Mouse (Mus musculus): ENCODE data around the gene Ppara. TPM values are rescaled to one million over a fixed set of nuclear protein-coding genes. Genes with fewer than 3 reads are reported as not detected.

Gene Ppara
- polyA plus RNA-seq, 1 experiment: 0.25 TPM

- TF ChIP-seq CTCF (IDR thresholded peaks at IDR 0.05; ENCODE audit: borderline replicate concordance, insufficient read depth, low read length) (no peak), POLR2A (IDR thresholded peaks at IDR 0.05; ENCODE audit: low read depth, low read length) (no peak)
- no peak overlapping the region for H3K27ac ChIP-seq (ENCODE audit: insufficient read depth, low read length)
- no peaks in the 10 kb centered on the region for H3K4me1 ChIP-seq (ENCODE audit: control insufficient read depth, insufficient read depth, low read length)
- H3K4me3 ChIP-seq (ENCODE audit: insufficient read depth, low read length): no peak overlapping the region
These were observed 635 bp upstream of the Ppara start for GRCm38 (mm10) chr15:85734148-85734547.

- H3K4me1 ChIP-seq (ENCODE audit: control insufficient read depth, insufficient read depth, low read length): no peaks in the 10 kb centered on the region
- TF ChIP-seq CTCF (IDR thresholded peaks at IDR 0.05; ENCODE audit: borderline replicate concordance, insufficient read depth, low read length): no peak
- TF ChIP-seq POLR2A (IDR thresholded peaks at IDR 0.05; ENCODE audit: low read depth, low read length): peak; percentile 16; the same call in 1 of the 2 replicates
- no peak overlapping the region for H3K27ac ChIP-seq (ENCODE audit: insufficient read depth, low read length)
- H3K4me3 ChIP-seq (ENCODE audit: insufficient read depth, low read length): peak overlapping the region; percentile 60
These were observed 466 bp downstream of the Ppara start for GRCm38 (mm10) chr15:85735063-85735835.

- no peak overlapping the region for H3K27ac ChIP-seq (ENCODE audit: insufficient read depth, low read length)
- no peaks in the 10 kb centered on the region for H3K4me1 ChIP-seq (ENCODE audit: control insufficient read depth, insufficient read depth, low read length)
- TF ChIP-seq POLR2A (IDR thresholded peaks at IDR 0.05; ENCODE audit: low read depth, low read length) (0 out of 2 replicates have a peak, but pooled peaks have one; percentile 2), CTCF (IDR thresholded peaks at IDR 0.05; ENCODE audit: borderline replicate concordance, insufficient read depth, low read length) (no peak)
- peak overlapping the region; percentile 60 for H3K4me3 ChIP-seq (ENCODE audit: insufficient read depth, low read length)
These were observed 1.0 kb downstream of the Ppara start for GRCm38 (mm10) chr15:85735836-85736190.

GRCm38 (mm10) chr15:85736506-85736905 is 1.7 kb downstream of the Ppara start:
- Histone ChIP-seq H3K4me3 (ENCODE audit: insufficient read depth, low read length) (no peak overlapping the region), H3K4me1 (ENCODE audit: control insufficient read depth, insufficient read depth, low read length) (no peaks in the 10 kb centered on the region), H3K27ac (ENCODE audit: insufficient read depth, low read length) (no peak overlapping the region)
- TF ChIP-seq CTCF (IDR thresholded peaks at IDR 0.05; ENCODE audit: borderline replicate concordance, insufficient read depth, low read length) (no peak), POLR2A (IDR thresholded peaks at IDR 0.05; ENCODE audit: low read depth, low read length) (no peak)

- TF ChIP-seq POLR2A (IDR thresholded peaks at IDR 0.05; ENCODE audit: low read depth, low read length): no peak
- TF ChIP-seq CTCF (IDR thresholded peaks at IDR 0.05; ENCODE audit: borderline replicate concordance, insufficient read depth, low read length): no peak
- H3K4me1 ChIP-seq (ENCODE audit: control insufficient read depth, insufficient read depth, low read length): no peaks in the 10 kb centered on the region
- H3K27ac ChIP-seq (ENCODE audit: insufficient read depth, low read length): no peak overlapping the region
These were observed 3.6 kb downstream of the Ppara start for GRCm38 (mm10) chr15:85738416-85738815.

GRCm38 (mm10) chr15:85738939-85739338 is 4.2 kb downstream of the Ppara start:
- H3K4me1 ChIP-seq (ENCODE audit: control insufficient read depth, insufficient read depth, low read length): no peaks in the 10 kb centered on the region
- no peak overlapping the region for H3K27ac ChIP-seq (ENCODE audit: insufficient read depth, low read length)
- TF ChIP-seq CTCF (IDR thresholded peaks at IDR 0.05; ENCODE audit: borderline replicate concordance, insufficient read depth, low read length) (no peak), POLR2A (IDR thresholded peaks at IDR 0.05; ENCODE audit: low read depth, low read length) (no peak)
- no peak overlapping the region for H3K4me3 ChIP-seq (ENCODE audit: insufficient read depth, low read length)

More at GRCm38 (mm10) chr15:85738416-85738815, 3.6 kb downstream of the Ppara start:
- H3K4me3 ChIP-seq (ENCODE audit: insufficient read depth, low read length): no peak overlapping the region

- no peaks in the 10 kb centered on the region for H3K4me1 ChIP-seq (ENCODE audit: control insufficient read depth, insufficient read depth, low read length)
- H3K4me3 ChIP-seq (ENCODE audit: insufficient read depth, low read length): no peak overlapping the region
- TF ChIP-seq POLR2A (IDR thresholded peaks at IDR 0.05; ENCODE audit: low read depth, low read length): no peak
- TF ChIP-seq CTCF (IDR thresholded peaks at IDR 0.05; ENCODE audit: borderline replicate concordance, insufficient read depth, low read length): no peak
- no peak overlapping the region for H3K27ac ChIP-seq (ENCODE audit: insufficient read depth, low read length)
These were observed 7.8 kb downstream of the Ppara start for GRCm38 (mm10) chr15:85742608-85743007.

- H3K4me1 ChIP-seq (ENCODE audit: control insufficient read depth, insufficient read depth, low read length): no peaks in the 10 kb centered on the region
- TF ChIP-seq CTCF (IDR thresholded peaks at IDR 0.05; ENCODE audit: borderline replicate concordance, insufficient read depth, low read length): no peak
- TF ChIP-seq POLR2A (IDR thresholded peaks at IDR 0.05; ENCODE audit: low read depth, low read length): no peak
- no peak overlapping the region for H3K4me3 ChIP-seq (ENCODE audit: insufficient read depth, low read length)
- no peak overlapping the region for H3K27ac ChIP-seq (ENCODE audit: insufficient read depth, low read length)
These were observed 9.2 kb downstream of the Ppara start for GRCm38 (mm10) chr15:85743946-85744345.

GRCm38 (mm10) chr15:85746178-85746577 is 11.4 kb downstream of the Ppara start:
- no peak for TF ChIP-seq CTCF (IDR thresholded peaks at IDR 0.05; ENCODE audit: borderline replicate concordance, insufficient read depth, low read length)
- TF ChIP-seq POLR2A (IDR thresholded peaks at IDR 0.05; ENCODE audit: low read depth, low read length): no peak
- Histone ChIP-seq H3K4me3 (ENCODE audit: insufficient read depth, low read length) (no peak overlapping the region), H3K27ac (ENCODE audit: insufficient read depth, low read length) (no peak overlapping the region), H3K4me1 (ENCODE audit: control insufficient read depth, insufficient read depth, low read length) (no peaks in the 10 kb centered on the region)

GRCm38 (mm10) chr15:85746671-85747070 is 11.9 kb downstream of the Ppara start:
- no peak overlapping the region for H3K27ac ChIP-seq (ENCODE audit: insufficient read depth, low read length)
- H3K4me3 ChIP-seq (ENCODE audit: insufficient read depth, low read length): no peak overlapping the region
- TF ChIP-seq CTCF (IDR thresholded peaks at IDR 0.05; ENCODE audit: borderline replicate concordance, insufficient read depth, low read length): no peak
- H3K4me1 ChIP-seq (ENCODE audit: control insufficient read depth, insufficient read depth, low read length): no peaks in the 10 kb centered on the region
